In genomic region chr12:81992106-81992505, GRCm38 (mm10) we compare ENCODE assay signal across 24 mouse cellular contexts.
"Had no signal": no experiment of that assay in that cellular context is flagged by ENCODE, and none has a peak within 500 bp of the region (broad histone marks: within the 10 kb centered on the region; RNA-seq: fewer than 3 reads in every experiment).

No protein-coding gene starts in this region.

- H3K9ac ChIP-seq: heart, embryonic 13.5 days; heart, embryonic 15.5 days; hindbrain, embryonic 13.5 days; hindbrain, embryonic 15.5 days; kidney, embryonic 15.5 days; limb, embryonic 13.5 days; limb, embryonic 15.5 days had no signal

- H3K4me2 ChIP-seq: heart, embryonic 11.5 days; heart, embryonic 13.5 days; heart, embryonic 15.5 days; hindbrain, embryonic 13.5 days; hindbrain, embryonic 15.5 days; kidney, embryonic 15.5 days; limb, embryonic 13.5 days; limb, embryonic 15.5 days had no signal

- H3K27me3 ChIP-seq: heart, embryonic 13.5 days; heart, embryonic 15.5 days; hindbrain, embryonic 13.5 days; hindbrain, embryonic 15.5 days; kidney, embryonic 15.5 days; limb, embryonic 13.5 days; limb, embryonic 15.5 days had no signal

- ATAC-seq: hindbrain, postnatal 0 days; intestine, embryonic 16.5 days had no signal

- H3K4me1 ChIP-seq: heart, embryonic 15.5 days; hindbrain, embryonic 13.5 days; hindbrain, embryonic 15.5 days; limb, embryonic 13.5 days; limb, embryonic 15.5 days had no signal

- H3K9me3 ChIP-seq: heart, embryonic 13.5 days; heart, embryonic 15.5 days; hindbrain, embryonic 13.5 days; hindbrain, embryonic 15.5 days; kidney, embryonic 15.5 days; limb, embryonic 13.5 days; limb, embryonic 15.5 days had no signal

- DNase-seq: gastrocnemius, postnatal 14 days; gastrocnemius, postnatal 36 days; heart, adult 2 months; heart, postnatal 14 days; heart, postnatal 36 days; kidney, adult 11 months; kidney, adult 2 months; kidney, adult 9 months; kidney, postnatal 14 days; kidney, postnatal 36 days; layer of hippocampus, adult 9-11 months; layer of hippocampus, postnatal 36 days; left cerebral cortex, postnatal 4 days had no signal

- H3K4me3 ChIP-seq: heart, adult 2 months; heart, embryonic 13.5 days; heart, embryonic 15.5 days; hindbrain, embryonic 13.5 days; hindbrain, embryonic 15.5 days; kidney, embryonic 15.5 days; limb, embryonic 13.5 days; limb, embryonic 15.5 days had no signal

- H3K27ac ChIP-seq: heart, adult 2 months; heart, embryonic 13.5 days; heart, embryonic 15.5 days; hindbrain, embryonic 13.5 days; hindbrain, embryonic 15.5 days; hindbrain, postnatal 0 days; kidney, embryonic 15.5 days; kidney, postnatal 0 days; limb, embryonic 13.5 days; limb, embryonic 15.5 days had no signal
